ENCODE assay signal across 8 mouse cellular contexts in the genomic region with DNA sequence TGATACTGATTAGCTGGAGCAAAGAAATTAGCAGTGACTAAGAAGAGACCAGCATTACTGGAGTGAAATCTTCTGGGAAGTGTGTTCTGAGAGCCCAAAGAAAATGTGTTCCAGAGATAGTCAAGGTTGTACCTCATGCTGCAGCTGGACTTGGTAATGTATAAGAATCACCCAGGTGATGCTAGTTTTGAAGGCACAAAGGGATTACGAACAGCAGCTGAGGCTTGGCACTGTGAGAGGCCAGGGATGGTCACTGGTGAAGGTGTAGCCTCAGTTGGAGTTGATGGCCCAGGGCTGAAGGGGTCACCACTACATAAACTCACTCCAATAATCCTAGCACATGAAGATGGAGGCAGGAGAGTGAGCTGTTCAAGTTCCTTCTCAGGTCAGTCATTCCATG. TPM values are rescaled to one million over a fixed set of nuclear protein-coding genes. Genes with fewer than 3 reads are reported as not detected.
DNase-seq lines count a peak whose midpoint lies in the region; ATAC-seq lines count a peak whose summit lies in the region.

A gene (plus strand): TSS at position 301 of the 400 bp plus-strand sequence.

- WGBS in lung, embryonic 15.5 days = 81% methylated on average over 1 of the region's 1 CpGs
- 77% methylated on average over 1 of the region's 1 CpGs for WGBS in embryonic facial prominence, embryonic 13.5 days
- 62% methylated on average over 1 of the region's 1 CpGs for WGBS in heart, embryonic 15.5 days
- 90% methylated on average over 1 of the region's 1 CpGs for WGBS in neural tube, embryonic 13.5 days

- DNase-seq in lung, postnatal 4 days = no peak
- DNase-seq in left cerebral cortex, postnatal 36 days (ENCODE audit: low spot score in 2 of 2) = no peak
- DNase-seq in Muller cell, postnatal 12 days (ENCODE audit: inconsistent ontology term) = no peak
- DNase-seq in kidney, postnatal 25 days = no peak

- no peak within 1 kb of the TSS for H3K9ac ChIP-seq in lung, embryonic 15.5 days
- H3K9ac ChIP-seq in embryonic facial prominence, embryonic 13.5 days = peak within 1 kb of the TSS; percentile 98
- peak within 1 kb of the TSS; percentile 90 for H3K9ac ChIP-seq in heart, embryonic 15.5 days
- peak within 1 kb of the TSS; percentile 80 for H3K9ac ChIP-seq in neural tube, embryonic 13.5 days

- peak within 1 kb of the TSS; percentile 99 for H3K4me3 ChIP-seq in lung, embryonic 15.5 days
- H3K4me3 ChIP-seq in embryonic facial prominence, embryonic 13.5 days = peak within 1 kb of the TSS; percentile 96
- peak within 1 kb of the TSS; percentile 94 for H3K4me3 ChIP-seq in heart, embryonic 15.5 days
- peak within 1 kb of the TSS; percentile 69 for H3K4me3 ChIP-seq in neural tube, embryonic 13.5 days

- peak within 1 kb of the TSS; percentile 78 for H3K4me2 ChIP-seq in lung, embryonic 15.5 days
- peak within 1 kb of the TSS; percentile 90 for H3K4me2 ChIP-seq in embryonic facial prominence, embryonic 13.5 days
- H3K4me2 ChIP-seq in heart, embryonic 15.5 days = peak within 1 kb of the TSS; percentile 78
- H3K4me2 ChIP-seq in neural tube, embryonic 13.5 days = peak within 1 kb of the TSS; percentile 94

- no peaks in the 10 kb centered on the region for H3K27me3 ChIP-seq in lung, embryonic 15.5 days
- no peaks in the 10 kb centered on the region for H3K27me3 ChIP-seq in embryonic facial prominence, embryonic 13.5 days
- H3K27me3 ChIP-seq in heart, embryonic 15.5 days = no peaks in the 10 kb centered on the region
- H3K27me3 ChIP-seq in neural tube, embryonic 13.5 days = no peaks in the 10 kb centered on the region

- intact Hi-C loops in left cerebral cortex, postnatal 36 days (cut with DNase I) = no loop called here

- no peak for ATAC-seq in lung, embryonic 15.5 days (ENCODE audit: borderline replicate concordance, extremely low read depth, low FRiP score, low TSS enrichment)
- no peak for ATAC-seq in embryonic facial prominence, embryonic 13.5 days (ENCODE audit: insufficient number of reproducible peaks, insufficient read depth, low FRiP score, low TSS enrichment, low read depth)
- no peak for ATAC-seq in heart, embryonic 15.5 days (replicated peaks; ENCODE audit: insufficient number of reproducible peaks, insufficient read depth, low FRiP score, low read depth)
- no peak for ATAC-seq in neural tube, embryonic 13.5 days (ENCODE audit: low read depth)

- no peaks in the 10 kb centered on the region for H3K9me3 ChIP-seq in lung, embryonic 15.5 days
- H3K9me3 ChIP-seq in embryonic facial prominence, embryonic 13.5 days = no peaks in the 10 kb centered on the region
- no peaks in the 10 kb centered on the region for H3K9me3 ChIP-seq in heart, embryonic 15.5 days (replicated peaks)
- no peaks in the 10 kb centered on the region for H3K9me3 ChIP-seq in neural tube, embryonic 13.5 days

- H3K27ac ChIP-seq in lung, embryonic 15.5 days = no peak within 1 kb of the TSS
- no peak within 1 kb of the TSS for H3K27ac ChIP-seq in embryonic facial prominence, embryonic 13.5 days
- H3K27ac ChIP-seq in heart, embryonic 15.5 days = no peak within 1 kb of the TSS
- H3K27ac ChIP-seq in neural tube, embryonic 13.5 days (replicated peaks) = no peak within 1 kb of the TSS

- peaks cover 12% of the 10 kb centered on the region for H3K4me1 ChIP-seq in lung, embryonic 15.5 days
- H3K4me1 ChIP-seq in embryonic facial prominence, embryonic 13.5 days = peaks cover 20% of the 10 kb centered on the region
- H3K4me1 ChIP-seq in heart, embryonic 15.5 days (replicated peaks) = peaks cover 12% of the 10 kb centered on the region
- H3K4me1 ChIP-seq in neural tube, embryonic 13.5 days (replicated peaks) = peaks cover 22% of the 10 kb centered on the region

- H3K36me3 ChIP-seq in lung, embryonic 15.5 days = peaks cover 15% of the 10 kb centered on the region
- H3K36me3 ChIP-seq in embryonic facial prominence, embryonic 13.5 days = peaks cover 16% of the 10 kb centered on the region
- H3K36me3 ChIP-seq in heart, embryonic 15.5 days = peaks cover 8% of the 10 kb centered on the region
- peaks cover 14% of the 10 kb centered on the region for H3K36me3 ChIP-seq in neural tube, embryonic 13.5 days

RNA-seq across cellular contexts. Expression of the gene that starts here (rescaled TPM):
- polyA plus RNA-seq in lung, embryonic 15.5 days (2015; fragmentation: Nextera tagmentation; extraction: Ambion mirVana) = 177 and 181 TPM in 2 replicates
- polyA plus RNA-seq in embryonic facial prominence, embryonic 13.5 days (2015; fragmentation: Nextera tagmentation; extraction: Ambion mirVana) = 179 and 209 TPM in 2 replicates
- polyA plus RNA-seq in heart, embryonic 15.5 days (2015; fragmentation: Nextera tagmentation; extraction: Ambion mirVana) = 86.1 and 90.1 TPM in 2 replicates
- total RNA-seq in left cerebral cortex, postnatal 36 days (2021) = 10 to 100 TPM; 32.1 to 36.7 TPM
- 128 and 129 TPM in 2 replicates for polyA plus RNA-seq in neural tube, embryonic 13.5 days (2015; fragmentation: Nextera tagmentation; extraction: Ambion mirVana)
